Mouse (Mus musculus): ENCODE results near the gene Rasgrf2. TPM values are rescaled to one million over a fixed set of nuclear protein-coding genes. Genes with fewer than 3 reads are reported as not detected.
"Not testable (repeated sequence)": the region's sequence is repeated elsewhere in the genome, so short reads cannot be mapped to it uniquely, and the experiment has no call there.

The Rasgrf2 gene
- 1 to 10 TPM; 2.0 to 3.9 TPM for total RNA-seq (2021)
- long read RNA-seq, experiment 1, partial matches to known transcripts: 1 of 1 reads
- long read RNA-seq, experiment 1, other reads (novel, unspliced or antisense): 0 of 1 reads
- long read RNA-seq, experiment 2, partial matches to known transcripts: 1 of 1 reads
- long read RNA-seq, experiment 2, other reads (novel, unspliced or antisense): 0 of 1 reads

- peak in 1 of 2 experiments; percentile 10 for DNase-seq (ENCODE audit: low spot score in 2 of 2)
These were observed at the start of gene Rasgrf2 for GRCm38 (mm10) chr13:92131384-92132150. TSS of gene Rasgrf2 (minus strand) at chr13:92131656.

DNA sequence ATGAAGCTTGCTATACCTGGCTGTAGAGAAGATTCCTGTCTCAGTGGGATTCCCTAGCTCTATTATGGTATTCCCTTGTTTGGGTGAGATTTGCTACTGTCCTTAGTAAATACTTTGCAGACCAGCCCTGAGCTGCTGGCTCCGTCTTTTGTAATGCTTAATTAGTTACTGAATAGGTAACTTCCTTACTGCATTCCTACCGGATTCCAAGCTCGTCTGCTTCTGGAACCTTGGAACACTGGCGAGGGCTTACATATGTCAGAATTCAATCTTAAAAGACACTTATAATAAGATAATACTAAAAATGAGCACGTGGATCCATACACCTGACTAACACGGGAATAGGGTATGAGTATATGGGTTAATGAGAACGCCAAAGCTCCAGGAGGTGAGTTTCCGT, 41.2 kb upstream of the Rasgrf2 start:
- DNase-seq (ENCODE audit: low spot score in 2 of 2): not testable (repeated sequence)

DNA sequence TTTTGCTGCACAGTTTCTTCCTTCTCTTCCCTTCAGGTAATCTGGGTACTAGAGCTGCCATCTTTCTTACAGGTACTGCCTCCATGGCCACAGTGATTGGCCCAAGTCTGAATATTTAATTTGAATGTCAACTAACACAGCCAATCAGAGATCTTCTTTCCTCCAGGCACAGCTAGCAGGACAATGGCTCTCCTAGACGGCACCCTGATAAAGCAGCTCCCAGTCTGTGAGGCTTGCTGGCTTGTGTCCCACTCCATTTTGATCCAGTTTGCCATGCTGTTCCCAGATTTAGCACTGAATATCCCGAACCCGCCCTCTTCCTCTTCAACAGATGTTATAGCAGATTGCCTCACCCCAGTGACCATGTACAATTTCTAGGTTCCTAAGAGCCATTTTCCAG, 19.1 kb upstream of the Rasgrf2 start:
- no peak for DNase-seq (ENCODE audit: low spot score in 2 of 2)

- DNase-seq (ENCODE audit: low spot score in 2 of 2): no peak
These were observed 17.4 kb upstream of the Rasgrf2 start for GRCm38 (mm10) chr13:92148858-92149257.

DNA sequence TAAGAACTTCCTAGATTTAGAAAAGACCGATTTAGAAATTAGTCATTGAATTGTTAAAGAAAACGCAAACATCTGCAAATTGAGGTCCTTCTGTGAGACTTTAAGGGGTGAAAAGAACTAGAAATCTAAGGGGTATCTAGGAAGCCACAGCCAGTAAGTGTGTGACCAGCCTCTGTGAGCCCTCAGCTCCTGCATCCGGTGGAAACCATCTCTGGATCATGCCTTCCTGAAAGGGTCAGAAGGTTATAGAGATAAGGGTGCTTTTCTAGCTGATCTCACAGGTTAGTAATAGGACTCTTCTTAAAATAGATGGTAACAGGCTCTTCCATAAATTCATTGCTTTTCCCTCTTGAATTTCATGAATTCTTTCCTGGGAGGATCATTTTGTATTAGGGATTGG, 3.3 kb upstream of the Rasgrf2 start:
- DNase-seq (ENCODE audit: low spot score in 2 of 2): no peak

GRCm38 (mm10) chr13:92132599-92132998, 1.1 kb upstream of the Rasgrf2 start:
- DNase-seq (ENCODE audit: low spot score in 2 of 2): no peak

GRCm38 (mm10) chr13:92130994-92131383, 467 bp downstream of the Rasgrf2 start:
- DNase-seq (ENCODE audit: low spot score in 2 of 2): peak in 1 of 2 experiments; percentile 3

- no peak for DNase-seq (ENCODE audit: low spot score in 2 of 2)
These were observed 1.6 kb downstream of the Rasgrf2 start for GRCm38 (mm10) chr13:92129877-92130276.

DNA sequence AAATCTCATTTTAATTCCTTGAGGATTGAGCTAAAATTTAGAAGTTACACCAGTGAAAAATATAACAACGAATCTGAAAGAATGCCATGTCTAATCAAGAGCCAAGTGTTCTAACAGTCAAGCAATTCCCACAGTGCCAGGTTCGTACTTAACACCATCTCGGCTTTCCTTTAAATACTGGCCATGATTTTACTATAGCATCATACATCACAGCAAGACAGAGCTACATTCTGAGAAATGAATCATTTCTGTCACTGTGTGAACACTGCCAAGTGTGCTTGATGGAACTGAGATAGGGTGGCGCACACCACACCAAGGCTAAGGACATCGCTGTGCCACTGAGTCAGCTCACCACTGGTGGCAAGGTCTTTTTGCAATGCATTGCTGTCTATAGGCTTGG, 5.6 kb downstream of the Rasgrf2 start:
- DNase-seq (ENCODE audit: low spot score in 2 of 2): no peak

GRCm38 (mm10) chr13:92119623-92120022, 11.8 kb downstream of the Rasgrf2 start:
- no peak for DNase-seq (ENCODE audit: low spot score in 2 of 2)

- DNase-seq (ENCODE audit: low spot score in 2 of 2): no peak
These were observed 17.4 kb downstream of the Rasgrf2 start for GRCm38 (mm10) chr13:92114076-92114475.

- no peak for DNase-seq (ENCODE audit: low spot score in 2 of 2)
These were observed 23.2 kb downstream of the Rasgrf2 start for GRCm38 (mm10) chr13:92108237-92108636.

DNA sequence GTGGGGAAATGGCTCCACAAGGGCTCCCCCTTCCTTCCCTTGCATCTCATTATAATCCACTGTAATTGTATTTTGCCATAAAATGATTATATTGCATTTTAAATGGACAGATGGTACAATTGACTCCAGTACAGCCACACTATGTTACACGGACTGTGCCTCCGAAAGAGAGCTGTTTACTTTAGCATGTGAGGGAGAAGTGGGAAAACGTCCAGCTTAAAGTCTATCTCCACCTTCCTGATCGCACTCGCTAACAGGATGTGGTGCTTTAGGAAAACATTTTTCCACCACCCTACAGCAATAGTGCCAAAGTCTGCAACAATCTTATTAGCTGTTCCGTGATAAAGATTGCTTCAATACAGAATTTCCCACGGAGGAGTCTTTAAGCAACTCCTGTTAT, 27.2 kb downstream of the Rasgrf2 start:
- DNase-seq (ENCODE audit: low spot score in 2 of 2): no peak

DNA sequence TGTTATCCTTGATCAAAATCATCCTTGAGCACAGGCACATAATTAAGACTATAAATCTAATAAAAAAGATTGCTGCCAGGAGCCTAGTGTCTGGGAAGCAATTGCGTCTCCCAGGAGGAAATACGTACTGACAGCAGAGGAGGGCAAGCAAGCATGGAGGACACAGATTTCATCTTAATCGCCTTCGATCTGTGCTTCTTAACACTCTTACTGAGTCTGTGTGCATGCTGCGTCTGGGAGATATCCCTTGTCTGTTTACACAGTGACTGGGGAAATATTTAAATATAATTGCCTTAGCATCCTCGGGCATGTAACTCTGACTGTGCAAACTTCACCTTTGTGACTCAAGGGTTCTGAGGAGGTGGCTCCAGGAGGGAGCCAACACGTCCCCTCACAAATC, 33.0 kb downstream of the Rasgrf2 start:
- no peak for DNase-seq (ENCODE audit: low spot score in 2 of 2)

GRCm38 (mm10) chr13:92095131-92096090, 36.0 kb downstream of the Rasgrf2 start:
- no peak for DNase-seq (ENCODE audit: low spot score in 2 of 2)

- DNase-seq (ENCODE audit: low spot score in 2 of 2): no peak
These were observed 37.7 kb downstream of the Rasgrf2 start for GRCm38 (mm10) chr13:92093712-92094290.

GRCm38 (mm10) chr13:92073111-92073510, 58.3 kb downstream of the Rasgrf2 start:
- DNase-seq (ENCODE audit: low spot score in 2 of 2): no peak

GRCm38 (mm10) chr13:92068651-92069050, 62.8 kb downstream of the Rasgrf2 start:
- no peak for DNase-seq (ENCODE audit: low spot score in 2 of 2)

DNA sequence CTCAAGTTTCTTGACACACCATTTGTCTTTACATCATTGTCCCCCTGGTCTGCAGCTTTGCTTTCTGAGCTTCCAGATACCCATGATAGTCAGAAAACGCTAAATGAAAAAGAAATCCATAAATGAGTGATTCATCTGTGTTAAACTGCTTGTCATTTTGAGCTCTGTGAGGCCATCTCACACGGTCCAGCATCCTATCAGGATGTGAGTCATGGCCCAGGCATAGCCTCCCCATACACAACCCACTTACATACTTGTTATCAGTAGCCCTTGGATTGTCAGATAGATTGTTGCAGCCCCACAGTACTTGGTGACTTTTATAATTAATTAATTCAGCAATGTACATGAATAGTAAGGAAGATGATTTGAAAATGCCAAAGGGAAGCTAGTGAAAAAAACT, 63.6 kb downstream of the Rasgrf2 start:
- DNase-seq (ENCODE audit: low spot score in 2 of 2): no peak

- DNase-seq (ENCODE audit: low spot score in 2 of 2): no peak
These were observed 77.7 kb downstream of the Rasgrf2 start for GRCm38 (mm10) chr13:92053748-92054147.

DNA sequence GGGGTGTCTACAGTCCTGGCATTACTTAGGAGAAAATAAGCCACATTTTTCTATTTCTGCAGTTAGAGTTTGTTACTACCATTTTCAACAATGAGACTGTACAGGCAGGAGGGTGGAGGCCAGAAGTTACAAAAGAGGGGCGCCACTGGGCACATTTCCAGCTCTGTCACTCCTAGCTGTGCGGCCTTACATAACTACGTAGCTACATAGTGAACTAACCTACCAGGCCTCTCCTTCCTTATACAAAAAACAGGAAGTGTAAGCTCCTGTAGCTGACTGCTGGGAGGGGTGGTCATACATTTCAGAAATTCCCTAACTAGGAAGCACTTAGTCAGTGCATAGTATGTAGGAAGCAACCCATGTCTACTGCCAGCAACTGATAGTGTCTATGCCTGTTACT, 78.5 kb downstream of the Rasgrf2 start:
- no peak for DNase-seq (ENCODE audit: low spot score in 2 of 2)

All from adrenal gland, postnatal 4 days (tissue).